Mouse (Mus musculus): ENCODE results near the gene Mdm2.

DNA sequence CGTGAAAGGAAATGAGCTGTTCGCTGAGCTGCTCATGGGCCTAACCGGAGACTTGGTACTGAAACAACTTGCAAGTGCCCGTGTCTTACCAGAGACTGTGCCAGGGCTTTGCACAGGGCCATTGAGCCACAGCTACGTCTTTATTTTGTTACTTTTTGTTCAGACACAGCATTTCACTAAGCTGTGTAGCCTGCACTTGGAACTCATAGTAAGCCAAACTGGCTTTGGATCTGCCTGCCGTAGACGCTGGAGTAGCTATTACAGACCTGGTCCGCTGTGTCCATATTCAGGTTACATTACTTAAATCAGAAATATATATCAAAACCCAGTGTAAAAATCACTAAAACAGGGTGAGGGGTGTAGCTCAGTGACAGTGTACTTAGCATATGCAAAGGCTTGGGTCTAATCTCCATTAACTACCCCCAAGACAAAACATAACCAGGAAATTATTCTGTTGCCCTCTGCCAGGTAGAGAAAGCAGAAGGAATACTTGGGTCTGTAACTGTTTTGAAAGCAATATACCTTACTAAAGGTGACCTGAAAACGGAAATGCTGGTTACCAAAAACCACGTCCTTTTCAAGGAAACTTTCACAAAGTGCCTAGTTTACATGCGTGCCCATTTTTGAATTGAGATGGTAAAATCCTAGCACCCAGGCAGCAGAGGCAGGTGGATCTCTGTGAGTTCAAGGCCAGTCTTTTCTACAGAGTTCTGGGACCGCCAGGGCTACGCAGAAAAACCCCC, 24.5 kb downstream of the Mdm2 start:
- TF ChIP-seq GATA1 (IDR thresholded peaks at IDR 0.05; ENCODE audit: borderline replicate concordance, low read length), result no peak
- no peak for TF ChIP-seq FLI1 (IDR thresholded peaks at IDR 0.05; ENCODE audit: low read length)
